Mouse (Mus musculus) lung, adult 2 months (tissue): ENCODE data around the gene Fam217a. TPM values are rescaled to one million over a fixed set of nuclear protein-coding genes. Genes with fewer than 3 reads are reported as not detected.
"Not testable (repeated sequence)": the region's sequence is repeated elsewhere in the genome, so short reads cannot be mapped to it uniquely, and the experiment has no call there.

Experiments
- DNase-seq: peaks from one replicate; pipeline ENCODE4 v3.0.0; 2022
- H3K4me1 ChIP-seq: fragments of 200-500 bp; 2 replicates; pipeline ENCODE4 v1.6.1; 2011; ENCODE audit warnings: low read length; ENCODE audit not compliant: control insufficient read depth, insufficient read depth
- H3K4me3 ChIP-seq: fragments of 200-500 bp; replicated peaks from 2 replicates; pipeline ENCODE3; 2011; ENCODE audit warnings: low read depth, mild to moderate bottlenecking, control low read depth, low read length; ENCODE audit errors: extremely low read depth
- CTCF ChIP-seq: fragments of 200-500 bp; IDR thresholded peaks from 2 replicates; pipeline ENCODE4 v1.5.1; 2011; ENCODE audit warnings: mild to moderate bottlenecking, low read length, control low read depth; ENCODE audit not compliant: insufficient read depth
- POLR2A ChIP-seq: fragments of 200-500 bp; IDR thresholded peaks from 2 replicates; pipeline ENCODE4 v1.6.1; 2011; ENCODE audit warnings: low read depth, mild to moderate bottlenecking, control low read depth, low read length, borderline replicate concordance; ENCODE audit errors: extremely low read depth
- WGBS: fragments of 180-500 bp; shearing (Covaris S2); methylation state at CpG from one replicate; pipeline ENCODE4 v1.1.7; 2018; 5-methylcytosine and 5-hydroxymethylcytosine counted together
- polyA plus RNA-seq: library from polyadenylated mRNA; depleted of rRNA; stranded (reverse); fragments of >200 nt; gene quantifications from 2 replicates; pipeline ENCODE4 v1.2.3, GENCODE M21; 2012; rRNA removed

Fam217a gene
- polyA plus RNA-seq, 1 experiment, result not detected

DNA sequence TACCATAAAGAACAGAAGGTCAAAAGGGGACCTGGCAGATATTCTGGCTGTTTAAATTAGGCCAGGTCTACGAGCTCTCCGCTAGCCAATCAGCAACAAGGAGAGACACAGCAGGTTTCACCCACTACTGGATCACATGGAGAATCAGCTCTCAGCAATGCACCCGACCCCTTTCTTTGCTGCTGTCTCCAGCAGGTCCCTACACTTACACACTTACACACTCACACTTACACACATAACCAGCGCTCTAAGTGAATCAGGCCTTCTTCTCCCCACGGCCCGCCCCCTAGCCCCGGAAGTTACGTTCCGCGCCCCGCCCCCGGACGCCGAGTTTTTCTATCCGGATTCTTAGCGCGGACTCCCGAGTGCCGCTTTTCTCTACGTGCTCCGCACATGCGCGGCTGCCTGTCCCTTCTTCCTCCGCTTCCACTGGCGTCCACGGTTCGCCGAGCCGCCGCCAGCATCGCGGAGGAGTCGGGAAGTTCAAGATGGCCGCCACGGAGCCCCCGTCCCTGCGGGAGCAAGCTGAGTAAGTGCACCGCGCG lies 48.9 kb downstream of the Fam217a start, which contains the start of gene Prpf4b:
Gene Prpf4b, plus strand, starts transcription at position 137 of the 545 bp plus-strand sequence.
- DNase-seq, result peak; percentile 91
- Histone ChIP-seq H3K4me1 (peaks cover 2% of the 10 kb centered on the region; the same call in 1 of the 2 replicates), H3K4me3 (peak within 1 kb of the TSS; percentile 75)
- 1% methylated on average over 40 of the region's 40 CpGs for WGBS
- TF ChIP-seq POLR2A, result peak; percentile 73; the same call in 1 of the 2 replicates
- TF ChIP-seq CTCF, result no peak

DNA sequence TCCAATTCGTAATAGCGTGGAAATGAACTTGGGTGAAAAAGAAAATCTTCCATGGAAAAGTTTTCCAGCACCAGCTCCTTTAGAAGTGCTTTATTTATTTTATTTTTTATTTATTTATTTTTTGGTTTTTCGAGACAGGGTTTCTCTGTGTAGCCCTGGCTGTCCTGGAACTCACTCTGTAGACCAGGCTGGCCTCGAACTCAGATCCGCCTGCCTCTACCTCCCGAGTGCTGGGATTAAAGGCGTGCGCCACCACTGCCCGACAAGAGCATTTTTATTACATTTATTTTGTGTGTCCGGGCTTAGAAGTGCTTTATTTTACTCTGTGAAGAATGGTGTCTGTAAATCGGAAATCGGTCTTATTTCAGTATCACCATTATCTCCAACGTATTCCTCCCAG lies 49.4 kb downstream of the Fam217a start:
- WGBS, result 12% methylated on average over 13 of the region's 13 CpGs
- DNase-seq, result peak; percentile 31

DNA sequence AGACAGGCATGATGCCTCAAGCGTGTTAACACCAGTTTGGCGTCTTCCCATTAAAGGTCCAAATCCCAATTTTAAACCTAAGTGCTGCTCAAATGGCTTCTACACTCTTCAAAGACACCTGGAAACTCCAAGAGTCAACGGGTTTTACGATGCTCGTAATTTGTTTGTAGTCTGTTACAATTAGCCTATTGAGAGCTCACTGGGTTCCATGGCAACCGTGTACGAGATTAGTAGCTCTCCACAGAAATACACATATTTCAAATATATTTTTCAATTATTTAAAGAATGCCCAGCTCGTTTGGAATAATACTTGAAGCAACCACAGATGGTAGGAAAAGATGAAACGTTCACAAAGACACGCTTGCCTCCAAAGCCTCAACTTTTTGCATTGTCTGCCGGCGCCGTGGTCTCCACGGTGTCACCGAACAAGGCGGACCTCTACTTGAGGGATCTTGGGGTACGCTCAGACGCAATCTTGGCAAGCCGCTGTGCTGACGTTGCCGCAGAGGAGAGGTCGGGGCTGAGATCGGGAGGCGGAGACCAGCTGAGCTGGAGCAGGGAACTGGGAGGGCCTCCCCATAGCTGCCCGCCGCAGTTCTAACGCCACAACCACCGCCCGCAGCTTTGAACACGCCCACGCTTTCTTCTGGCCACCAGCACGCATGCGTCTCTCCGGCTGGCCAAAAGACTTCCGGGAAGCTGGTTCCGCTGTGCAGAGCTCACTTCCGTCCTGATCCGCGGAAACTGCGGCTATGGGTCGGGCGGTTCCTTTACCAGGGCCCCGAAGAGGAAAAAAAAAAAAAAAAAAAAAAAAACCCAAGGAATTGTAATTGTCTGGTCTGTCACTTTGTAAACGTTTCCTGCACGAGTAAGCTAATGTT lies 50.1 kb downstream of the Fam217a start:
- 3% methylated on average over 45 of the region's 45 CpGs for WGBS
- peak; percentile 87 for DNase-seq
- H3K4me3 ChIP-seq, result peak overlapping the region; percentile 75

More for the DNA sequence above, 49.4 kb downstream of the Fam217a start:
- H3K4me3 ChIP-seq, result peak overlapping the region; percentile 54
- not testable (repeated sequence) for H3K4me1 ChIP-seq

DNA sequence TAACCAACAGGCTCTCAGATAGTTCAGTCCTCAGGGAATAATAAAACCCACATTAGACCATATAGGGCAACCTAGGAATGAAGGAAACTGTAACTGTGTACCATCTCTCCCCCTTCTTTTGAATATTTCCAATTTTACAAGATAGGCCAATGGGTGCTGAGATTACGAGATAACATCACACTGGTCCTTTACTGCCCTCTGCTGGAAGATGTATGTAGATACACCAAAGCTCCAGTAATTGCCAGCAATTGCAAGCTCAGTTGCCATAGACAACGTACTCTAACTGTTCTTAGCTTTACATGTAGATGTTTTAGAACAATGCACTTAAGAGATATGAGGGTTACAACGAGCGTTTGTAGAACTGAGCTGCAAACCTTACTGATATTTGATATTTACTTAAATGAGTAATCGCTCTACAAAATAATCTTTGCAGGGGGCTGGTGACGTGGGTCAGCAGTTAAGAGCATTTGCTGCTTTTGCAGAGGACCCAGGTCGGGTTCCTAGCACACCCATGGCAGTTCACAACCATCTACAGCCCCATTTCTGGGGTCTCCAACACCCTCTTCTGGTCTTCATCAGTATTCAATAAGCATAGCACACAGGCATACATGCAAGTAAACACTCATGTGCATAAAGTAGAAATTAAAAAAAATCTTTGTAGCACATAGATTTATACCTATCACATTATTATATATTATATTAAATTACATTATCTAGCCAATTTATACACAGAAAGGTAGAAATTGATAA lies 59.5 kb downstream of the Fam217a start:
- Histone ChIP-seq H3K4me3 (no peak overlapping the region), H3K4me1 (no peaks in the 10 kb centered on the region)
- 29% methylated on average over 7 of the region's 7 CpGs for WGBS
- TF ChIP-seq CTCF, result peak; percentile 45; the same call in 1 of the 2 replicates
- TF ChIP-seq POLR2A, result no peak
- no peak for DNase-seq

More for the DNA sequence above, 50.1 kb downstream of the Fam217a start:
- H3K4me1 ChIP-seq, result 0 out of 2 replicates have a peak, but pooled peaks cover 2% of the 10 kb centered on the region
- TF ChIP-seq POLR2A, result peak; percentile 76; the same call in 1 of the 2 replicates
- TF ChIP-seq CTCF, result no peak

DNA sequence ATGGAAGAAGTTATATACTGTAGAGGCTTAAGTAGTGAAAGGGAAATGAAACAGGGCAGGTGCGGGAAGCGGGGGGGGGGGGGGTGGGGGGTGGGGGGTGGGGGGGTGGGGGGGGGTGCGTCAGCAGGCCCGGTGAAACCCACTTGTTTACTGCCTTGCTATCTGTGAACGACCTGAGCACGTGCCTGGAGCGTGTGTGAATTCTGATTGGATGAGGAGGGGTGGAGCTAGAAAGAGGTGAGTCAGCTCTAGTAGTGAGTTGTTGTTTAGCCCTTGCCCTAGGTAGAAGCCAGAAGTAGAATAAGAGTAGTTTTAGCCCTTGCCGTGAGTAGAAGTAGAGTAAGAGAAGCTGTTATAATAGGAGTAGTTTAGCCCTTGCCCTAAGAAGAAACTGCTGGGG lies 62.9 kb downstream of the Fam217a start:
- WGBS, result 38% methylated on average over 8 of the region's 8 CpGs
- not testable (repeated sequence) for DNase-seq, H3K4me3 ChIP-seq, H3K4me1 ChIP-seq

Other genes starting within 250 kb of the Fam217a start
- gene Fam50b, start 189.5 kb downstream of the Fam217a start, polyA plus RNA-seq, result 0.27 TPM in 1 of 2 replicates, not detected in the other
- 10.3 and 19.7 TPM in 2 replicates for gene Prpf4b, start 49.0 kb downstream of the Fam217a start, polyA plus RNA-seq
- not detected in 2 replicates for gene 4933417A18Rik, start 99 bp upstream of the Fam217a start, polyA plus RNA-seq
- gene Eci3, start 39.5 kb upstream of the Fam217a start, polyA plus RNA-seq, result not detected in 2 replicates
- gene Eci2, start 102.8 kb upstream of the Fam217a start, polyA plus RNA-seq, result 28.4 and 42.6 TPM in 2 replicates